Mouse (Mus musculus) thymus, postnatal 14 days (tissue): Measurements from ENCODE around the gene Dennd2d.

Source experiments
- DNase-seq: peaks from one replicate; pipeline ENCODE4 v3.0.0; 2021

Dennd2d gene

GRCm38 (mm10) chr3:106482281-106483081 lies at the start of gene Dennd2d:
TSS of gene Dennd2d (plus strand) at chr3:106482405.
- DNase-seq = peak; percentile 92

GRCm38 (mm10) chr3:106448571-106448970 lies 33.6 kb upstream of the Dennd2d start:
- peak; percentile 63 for DNase-seq

DNA sequence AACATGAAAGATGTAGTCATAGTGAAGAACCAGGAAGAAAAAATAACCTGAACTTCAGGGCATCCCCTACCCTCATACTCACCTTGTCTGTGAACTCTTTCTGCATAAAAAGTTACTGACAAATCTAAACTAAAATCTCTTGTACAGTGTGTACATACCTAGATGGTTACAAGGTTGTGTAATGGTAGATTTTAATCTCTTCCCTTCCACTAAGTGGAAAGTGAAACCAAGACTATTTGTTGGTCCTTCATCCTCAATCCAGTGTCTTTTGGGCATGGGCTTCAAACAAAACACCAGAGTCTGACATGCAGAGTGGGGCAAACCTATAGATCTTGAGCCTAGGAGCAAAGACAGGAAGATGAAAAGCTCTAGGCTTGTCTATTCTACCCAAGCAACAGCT lies 33.2 kb upstream of the Dennd2d start:
- peak; percentile 25 for DNase-seq

GRCm38 (mm10) chr3:106449567-106449966 lies 32.6 kb upstream of the Dennd2d start:
- peak; percentile 74 for DNase-seq

DNA sequence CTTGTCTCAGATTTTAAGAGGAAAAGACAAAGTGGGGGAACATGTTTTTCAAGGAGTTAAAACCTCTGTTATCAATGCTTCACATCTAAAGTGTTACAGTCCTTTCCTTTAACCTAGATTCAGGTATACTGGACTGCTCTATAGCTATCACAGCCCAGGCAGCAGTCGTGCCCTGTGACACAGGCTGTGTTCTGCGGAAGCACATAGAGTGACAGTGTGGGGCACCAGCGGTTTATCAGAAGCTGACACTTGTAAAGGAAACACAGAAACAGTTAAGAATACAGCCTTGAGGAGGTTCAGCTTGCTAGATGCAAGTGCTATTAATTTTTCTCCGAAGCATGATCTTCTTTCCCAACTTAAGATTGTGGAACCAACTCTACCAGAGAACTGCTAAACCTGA lies 29.6 kb upstream of the Dennd2d start:
- peak; percentile 58 for DNase-seq

DNA sequence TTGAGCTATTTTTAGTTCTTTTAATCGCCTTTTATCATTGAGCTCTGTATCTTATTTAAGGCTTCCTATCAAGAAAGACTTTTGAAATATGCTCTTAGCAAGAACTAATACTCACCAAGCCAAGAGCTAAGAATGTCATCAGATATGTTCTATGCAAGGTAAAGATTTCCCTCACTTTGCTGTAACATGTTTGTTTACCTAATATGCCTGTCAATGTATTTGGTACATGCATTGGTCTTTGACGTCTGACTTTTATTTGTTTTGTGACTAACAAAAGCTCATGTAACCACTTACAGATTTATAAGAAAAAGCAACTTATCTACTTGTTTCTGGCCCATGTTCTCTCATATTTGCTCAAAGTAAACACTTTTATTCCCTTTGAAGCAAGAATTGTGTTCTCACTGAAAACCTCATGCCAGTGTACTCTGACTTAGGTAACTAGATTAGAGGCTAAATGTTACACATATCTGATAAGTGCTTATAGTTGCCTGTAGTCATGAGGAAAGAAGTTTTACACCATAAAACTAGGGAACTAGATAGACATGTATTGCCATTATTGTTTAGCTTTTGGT lies 24.8 kb upstream of the Dennd2d start:
- DNase-seq = no peak

DNA sequence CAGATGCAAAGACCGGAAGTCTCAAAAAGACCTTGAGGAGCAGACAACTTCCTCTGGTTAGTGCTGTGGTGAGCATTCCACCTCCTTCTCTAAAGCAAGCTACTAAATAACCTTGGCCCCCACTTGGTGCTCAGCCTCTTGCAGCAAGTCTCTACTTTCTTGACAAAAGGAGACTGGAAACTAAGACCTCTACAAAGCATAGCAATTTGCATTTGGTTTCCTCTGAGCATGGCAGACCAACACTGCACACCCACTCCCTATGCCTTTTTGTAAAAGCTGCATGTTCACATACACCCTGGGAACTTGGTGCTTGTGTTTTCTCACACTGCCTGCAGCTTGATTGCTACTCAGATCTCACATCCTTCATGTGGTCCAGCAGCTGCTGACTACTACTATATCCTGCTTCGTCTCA lies 20.1 kb upstream of the Dennd2d start:
- DNase-seq = peak; percentile 59

GRCm38 (mm10) chr3:106462493-106462892 lies 19.7 kb upstream of the Dennd2d start:
- peak; percentile 25 for DNase-seq

- DNase-seq = peak; percentile 41
Measured at GRCm38 (mm10) chr3:106464750-106465149, 17.5 kb upstream of the Dennd2d start.

- DNase-seq = peak; percentile 51
Measured at GRCm38 (mm10) chr3:106474210-106474609, 8.0 kb upstream of the Dennd2d start.

- DNase-seq = no peak
Measured at GRCm38 (mm10) chr3:106476863-106477262, 5.3 kb upstream of the Dennd2d start.

- peak; percentile 38 for DNase-seq
Measured at GRCm38 (mm10) chr3:106483297-106483696, 1.1 kb downstream of the Dennd2d start.

- DNase-seq = peak; percentile 42
Measured at GRCm38 (mm10) chr3:106483796-106484405, 1.7 kb downstream of the Dennd2d start.

DNA sequence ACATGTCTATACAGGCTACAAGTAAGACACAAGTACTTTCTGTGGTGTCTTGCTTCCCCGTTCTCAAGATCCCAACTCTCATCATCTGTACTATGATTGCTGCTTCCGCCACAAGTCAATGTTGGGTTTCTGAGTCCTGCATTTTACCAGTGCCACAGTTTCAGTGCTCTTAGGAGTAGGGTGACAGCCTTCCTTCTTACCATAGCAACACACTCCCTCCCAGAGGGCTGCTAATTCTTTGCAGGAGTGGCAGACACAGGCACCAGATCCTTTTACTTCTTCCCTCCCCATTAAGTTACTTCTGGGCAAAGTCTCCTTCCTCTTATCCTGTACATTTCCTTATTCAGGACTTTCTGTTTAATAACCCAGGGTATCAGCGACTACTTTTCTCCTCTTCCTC lies 2.7 kb downstream of the Dennd2d start:
- no peak for DNase-seq

DNA sequence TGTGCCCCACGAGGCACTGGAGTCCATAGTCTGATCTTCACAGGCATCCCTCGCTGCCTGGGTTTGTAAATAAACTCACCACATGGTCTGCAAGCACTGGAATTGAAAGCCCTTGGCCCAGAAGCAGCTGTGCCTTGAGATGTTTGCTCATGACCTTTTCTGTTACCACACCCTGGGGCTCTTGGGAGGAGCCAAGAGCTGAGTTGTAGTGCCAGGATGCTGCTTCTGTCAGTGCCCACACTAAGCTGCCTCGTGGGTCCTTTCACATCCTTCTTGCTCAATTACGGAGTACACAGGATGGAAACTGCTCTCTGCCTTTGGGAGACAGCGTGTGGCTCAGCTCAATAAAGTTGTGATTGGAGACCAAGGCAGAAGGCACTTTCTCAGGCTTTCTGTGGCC lies 3.6 kb downstream of the Dennd2d start:
- peak; percentile 59 for DNase-seq

- no peak for DNase-seq
Measured at GRCm38 (mm10) chr3:106487551-106487950, 5.3 kb downstream of the Dennd2d start.

- no peak for DNase-seq
Measured at GRCm38 (mm10) chr3:106490239-106490638, 8.0 kb downstream of the Dennd2d start.

GRCm38 (mm10) chr3:106492723-106493122 lies 10.5 kb downstream of the Dennd2d start:
- no peak for DNase-seq

DNA sequence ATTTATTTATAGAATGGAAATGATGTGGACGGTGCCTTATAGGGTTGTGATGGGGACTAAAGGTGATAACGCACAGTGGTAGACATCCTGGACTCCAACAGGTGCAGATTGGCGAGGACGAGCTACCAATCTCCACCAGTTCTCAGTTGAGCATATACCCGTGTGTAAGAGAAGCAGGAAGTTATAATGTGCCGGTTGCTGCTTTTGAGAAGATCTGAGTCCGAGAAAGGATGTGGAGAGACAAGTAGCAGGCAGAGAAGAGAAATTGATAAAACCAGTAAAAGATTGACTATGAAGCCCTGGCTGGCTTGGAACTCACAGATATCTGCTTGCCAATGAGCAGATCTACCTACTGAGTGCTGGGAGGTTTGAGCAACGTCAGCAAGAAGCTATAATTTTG lies 11.0 kb downstream of the Dennd2d start:
- peak; percentile 20 for DNase-seq

DNA sequence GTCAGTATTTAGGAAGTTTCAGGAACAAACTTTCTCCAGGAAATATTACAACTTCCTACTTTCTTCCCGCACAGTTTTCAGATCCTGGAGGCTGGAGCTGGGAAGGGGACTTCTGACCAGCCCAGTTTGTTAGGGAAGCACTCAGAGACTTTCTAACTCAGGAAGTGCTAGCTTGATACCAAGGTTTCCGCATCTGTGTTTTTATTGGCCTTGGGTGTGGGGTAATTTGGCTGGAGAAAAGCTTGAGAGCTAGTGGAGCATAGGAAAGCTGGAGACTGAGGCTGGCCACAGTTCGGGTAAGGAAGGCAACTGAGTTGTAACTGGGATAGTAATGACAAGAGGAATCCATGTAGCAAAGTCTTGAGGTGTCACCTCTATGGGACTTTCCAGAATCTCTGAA lies 11.7 kb downstream of the Dennd2d start:
- DNase-seq = no peak

DNA sequence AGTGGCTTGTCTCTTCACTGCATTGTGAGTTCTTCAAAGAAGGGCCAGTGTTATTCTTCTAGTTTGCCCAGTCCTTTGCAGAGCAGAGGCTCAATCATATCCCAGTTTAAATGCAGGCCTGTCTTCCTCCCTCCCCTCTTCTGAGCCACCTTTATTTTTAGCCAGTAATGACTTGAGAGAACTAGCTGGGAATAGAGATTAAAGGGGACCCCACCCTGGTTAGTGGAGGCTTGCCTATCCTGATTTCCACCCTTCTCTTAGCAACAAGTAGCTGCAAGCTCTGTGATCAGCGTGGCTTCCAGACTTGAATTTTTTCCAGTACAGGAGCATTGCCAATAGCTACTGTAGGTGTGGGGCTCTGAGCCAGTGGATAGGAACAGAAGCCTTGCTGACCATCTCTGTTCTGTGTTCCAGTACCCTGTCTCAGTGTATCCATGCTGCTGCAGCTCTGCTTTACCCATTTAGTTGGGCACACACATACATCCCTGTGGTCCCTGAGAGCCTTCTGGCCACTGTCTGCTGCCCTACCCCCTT lies 12.3 kb downstream of the Dennd2d start:
- no peak for DNase-seq

DNA sequence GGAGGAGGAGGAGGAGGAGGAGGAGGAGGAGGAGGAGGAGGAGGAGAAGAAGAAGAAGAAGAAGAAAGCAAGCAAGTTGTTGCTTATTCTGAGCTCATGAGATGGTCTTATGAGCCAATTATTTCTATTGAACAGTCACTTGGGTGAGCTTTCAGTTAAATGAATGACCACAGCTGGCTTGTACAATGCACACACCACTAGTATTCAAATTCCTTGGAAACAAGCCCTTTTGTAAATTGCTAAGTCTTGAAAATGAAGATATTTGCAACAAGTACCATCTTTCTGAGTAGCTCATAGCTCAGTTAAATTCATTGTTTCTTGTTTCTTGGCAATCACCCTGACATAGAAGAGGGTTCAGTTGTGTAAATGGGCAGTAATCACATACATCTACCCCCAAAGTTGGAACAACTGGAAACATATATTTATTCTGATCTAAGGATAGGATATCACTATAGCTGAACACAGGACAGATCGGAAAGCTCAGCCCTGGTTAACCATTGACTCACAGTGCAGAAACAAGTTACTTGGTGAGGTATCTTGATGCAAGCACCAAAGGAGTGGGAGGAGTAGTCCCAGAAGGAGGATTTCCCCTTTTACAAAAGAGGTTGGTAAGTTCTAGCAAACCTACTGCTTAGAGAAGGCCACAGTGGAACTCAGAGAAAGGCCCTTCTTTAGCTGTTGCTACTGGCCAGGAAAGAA lies 13.3 kb downstream of the Dennd2d start:
- no peak for DNase-seq

DNA sequence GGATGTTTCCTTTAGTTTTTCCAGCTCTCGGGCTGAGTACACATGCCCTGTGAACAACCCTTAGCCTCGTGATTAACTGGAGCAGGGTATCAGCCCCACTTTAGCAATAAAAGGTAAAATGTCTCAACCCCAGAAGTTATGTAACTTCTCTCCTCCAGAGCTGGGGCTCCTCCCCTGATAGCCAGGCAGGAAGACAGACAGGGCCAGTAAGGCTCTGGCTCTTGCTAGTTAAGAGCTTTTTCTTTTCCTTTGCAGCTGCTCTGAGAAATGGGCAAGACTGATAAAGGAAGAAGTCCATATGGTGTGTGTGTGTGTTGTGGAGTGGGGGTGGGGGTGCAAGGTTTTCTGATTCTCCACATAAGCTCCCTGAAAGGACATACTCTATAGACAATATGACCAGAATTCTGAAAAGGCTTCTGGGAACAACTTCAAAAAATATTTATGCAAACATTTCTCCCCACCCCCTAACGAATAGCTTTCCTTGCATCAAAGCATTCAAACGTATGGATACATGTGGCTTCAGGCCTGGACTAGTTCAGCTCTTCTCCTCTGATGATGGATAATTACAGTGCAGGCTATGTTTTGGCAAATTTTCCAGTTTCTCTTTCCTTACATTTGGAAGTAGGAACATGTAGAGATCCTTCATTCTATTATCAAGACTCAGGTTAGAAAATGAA lies 14.0 kb downstream of the Dennd2d start:
- DNase-seq = no peak
